Mouse (Mus musculus) Patski (cell line): ENCODE data around the gene Fam19a5. TPM values are rescaled to one million over a fixed set of nuclear protein-coding genes. Genes with fewer than 3 reads are reported as not detected.

Source experiments
- ATAC-seq: fragments of 100-300 bp; one replicate; pipeline ENCODE4 v1.8.0; 2021
- CTCF ChIA-PET: fragments of 350-600 bp; sonication (Branson Sonifier 250); formaldehyde crosslinking; loops from one replicate; lab custom pipeline; 2022; ENCODE audit warnings: inconsistent platforms; lab: Charles Lee
- POLR2A ChIA-PET: fragments of 350-600 bp; sonication (Branson Sonifier 250); formaldehyde crosslinking; loops from one replicate; lab custom pipeline; 2022; ENCODE audit warnings: antibody characterized with exemption, inconsistent platforms; lab: Charles Lee
- DNase-seq: peaks from one replicate; pipeline ENCODE4 v3.0.0-alpha.2; 2011; ENCODE audit warnings: low read depth, low spot score
- H3K27me3 ChIP-seq: fragments of 371-371 bp; one replicate; pipeline ENCODE4 v1.5.1; 2021
- CTCF ChIP-seq: fragments of 100-300 bp; IDR thresholded peaks from one replicate; pipeline ENCODE4 v1.5.1; 2021
- in situ Hi-C: fragments of 300-500 bp; cut with MboI; formaldehyde crosslinking; loops from 3 replicates; pipeline ENCODE4 v1.11.1; 2018; ENCODE audit warnings: low pct_unique_long_range_greater_than_20kb, mixed read lengths
- polyA plus RNA-seq: library from polyadenylated mRNA; unstranded; gene quantifications from one replicate; pipeline ENCODE4 v1.2.3, GENCODE M21; 2021

Gene Fam19a5
- polyA plus RNA-seq, 1 experiment from 2014 or later, result 42.3 TPM

GRCm38 (mm10) chr15:87547022-87547421, 2.9 kb downstream of the Fam19a5 start:
- DNase-seq (no peak), ATAC-seq (no peak)
- ChIA-PET POLR2A (interaction anchor here (1.1 to 1.3 kb wide), 2 partner anchors 12 to 77 kb away, joined by 3 to 4 read pairs; no protein-coding TSS in a partner anchor), CTCF (interaction anchor here (1.2 kb wide), 1 partner anchor 177 kb away, joined by 3 read pairs; no protein-coding TSS in a partner anchor)
- in situ Hi-C loops, result loop anchor here (10.0 kb wide), 1 partner anchor 698 kb away; no protein-coding TSS in a partner anchor
- TF ChIP-seq CTCF, result no peak
- peaks cover 7% of the 10 kb centered on the region for H3K27me3 ChIP-seq

GRCm38 (mm10) chr15:87549724-87550123, 5.6 kb downstream of the Fam19a5 start:
- ATAC-seq (no peak), DNase-seq (no peak)
- TF ChIP-seq CTCF, result no peak
- CTCF ChIA-PET, result no interaction called here
- H3K27me3 ChIP-seq, result peaks cover 5% of the 10 kb centered on the region
- POLR2A ChIA-PET, result no interaction called here
- in situ Hi-C loops, result loop anchor here (10.0 kb wide), 1 partner anchor 695 kb away; no protein-coding TSS in a partner anchor

- TF ChIP-seq CTCF, result no peak
- CTCF ChIA-PET, result interaction anchor here (1.9 kb wide), 1 partner anchor 13 kb away, joined by 4 read pairs; no protein-coding TSS in a partner anchor
- in situ Hi-C loops, result no loop called here
- H3K27me3 ChIP-seq, result peaks cover 5% of the 10 kb centered on the region
- DNase-seq, result no peak
- POLR2A ChIA-PET, result no interaction called here
- peak; percentile 15 for ATAC-seq
These were observed 6.7 kb downstream of the Fam19a5 start for GRCm38 (mm10) chr15:87550756-87551155.

- in situ Hi-C loops, result no loop called here
- CTCF ChIA-PET, result interaction anchor here (0.7 to 1.9 kb wide), 2 partner anchors 12 to 370 kb away, joined by 3 to 4 read pairs; no protein-coding TSS in a partner anchor
- POLR2A ChIA-PET, result no interaction called here
- ATAC-seq, result no peak
- H3K27me3 ChIP-seq, result peaks cover 5% of the 10 kb centered on the region
- no peak for TF ChIP-seq CTCF
- DNase-seq, result no peak
These were observed 7.5 kb downstream of the Fam19a5 start for GRCm38 (mm10) chr15:87551556-87551955.

- ChIA-PET POLR2A (no interaction called here), CTCF (no interaction called here)
- in situ Hi-C loops, result loop anchor here (5.0 kb wide), 1 partner anchor 66 kb away; no protein-coding TSS in a partner anchor
- TF ChIP-seq CTCF, result no peak
- H3K27me3 ChIP-seq, result no peaks in the 10 kb centered on the region
- DNase-seq (no peak), ATAC-seq (no peak)
These were observed 11.7 kb downstream of the Fam19a5 start for GRCm38 (mm10) chr15:87555811-87556210.

GRCm38 (mm10) chr15:87564331-87564730, 20.2 kb downstream of the Fam19a5 start:
- DNase-seq, result no peak
- CTCF ChIA-PET, result no interaction called here
- no peaks in the 10 kb centered on the region for H3K27me3 ChIP-seq
- POLR2A ChIA-PET, result no interaction called here
- no peak for TF ChIP-seq CTCF
- no peak for ATAC-seq
- in situ Hi-C loops, result no loop called here

GRCm38 (mm10) chr15:87566040-87566929, 22.2 kb downstream of the Fam19a5 start:
- no peaks in the 10 kb centered on the region for H3K27me3 ChIP-seq
- CTCF ChIA-PET, result no interaction called here
- ATAC-seq, result peak; percentile 93
- TF ChIP-seq CTCF, result no peak
- in situ Hi-C loops, result no loop called here
- POLR2A ChIA-PET, result interaction anchor here (0.7 kb wide), 3 partner anchors 62 to 1890 kb away, joined by 3 to 5 read pairs (median 3); no protein-coding TSS in a partner anchor
- peak; percentile 79 for DNase-seq

- no peak for DNase-seq
- no peak for ATAC-seq
- no peaks in the 10 kb centered on the region for H3K27me3 ChIP-seq
- CTCF ChIA-PET, result interaction anchor here (1.2 kb wide), 1 partner anchor 11 kb away, joined by 3 read pairs; no protein-coding TSS in a partner anchor
- POLR2A ChIA-PET, result no interaction called here
- in situ Hi-C loops, result no loop called here
- TF ChIP-seq CTCF, result no peak
These were observed 26.1 kb downstream of the Fam19a5 start for GRCm38 (mm10) chr15:87570182-87570581.

- POLR2A ChIA-PET, result no interaction called here
- CTCF ChIA-PET, result no interaction called here
- in situ Hi-C loops, result no loop called here
These were observed 35.8 kb downstream of the Fam19a5 start for GRCm38 (mm10) chr15:87579861-87580260.

GRCm38 (mm10) chr15:87583921-87584621, 40.0 kb downstream of the Fam19a5 start:
- ChIA-PET CTCF (interaction anchor here (1.0 kb wide), 1 partner anchor 9 kb away, joined by 3 read pairs; no protein-coding TSS in a partner anchor), POLR2A (interaction anchor here (0.5 kb wide), 1 partner anchor 943 kb away, joined by 6 read pairs; no protein-coding TSS in a partner anchor)
- no peaks in the 10 kb centered on the region for H3K27me3 ChIP-seq
- no peak for ATAC-seq
- in situ Hi-C loops, result no loop called here
- no peak for DNase-seq
- no peak for TF ChIP-seq CTCF

More at GRCm38 (mm10) chr15:87579861-87580260, 35.8 kb downstream of the Fam19a5 start:
- no peak for TF ChIP-seq CTCF
- no peaks in the 10 kb centered on the region for H3K27me3 ChIP-seq
- DNase-seq (no peak), ATAC-seq (no peak)
